Mouse (Mus musculus) ovary, adult 18-20 months (tissue): ENCODE data around the gene Gm48552.

ENCODE experiments used
- DNase-seq: peaks from one replicate; pipeline ENCODE4 v3.0.0; 2022; ENCODE audit warnings: low spot score, mixed read lengths

The Gm48552 gene

GRCm38 (mm10) chr10:81362336-81362949, 26.4 kb upstream of the Gm48552 start:
- DNase-seq: no peak

DNA sequence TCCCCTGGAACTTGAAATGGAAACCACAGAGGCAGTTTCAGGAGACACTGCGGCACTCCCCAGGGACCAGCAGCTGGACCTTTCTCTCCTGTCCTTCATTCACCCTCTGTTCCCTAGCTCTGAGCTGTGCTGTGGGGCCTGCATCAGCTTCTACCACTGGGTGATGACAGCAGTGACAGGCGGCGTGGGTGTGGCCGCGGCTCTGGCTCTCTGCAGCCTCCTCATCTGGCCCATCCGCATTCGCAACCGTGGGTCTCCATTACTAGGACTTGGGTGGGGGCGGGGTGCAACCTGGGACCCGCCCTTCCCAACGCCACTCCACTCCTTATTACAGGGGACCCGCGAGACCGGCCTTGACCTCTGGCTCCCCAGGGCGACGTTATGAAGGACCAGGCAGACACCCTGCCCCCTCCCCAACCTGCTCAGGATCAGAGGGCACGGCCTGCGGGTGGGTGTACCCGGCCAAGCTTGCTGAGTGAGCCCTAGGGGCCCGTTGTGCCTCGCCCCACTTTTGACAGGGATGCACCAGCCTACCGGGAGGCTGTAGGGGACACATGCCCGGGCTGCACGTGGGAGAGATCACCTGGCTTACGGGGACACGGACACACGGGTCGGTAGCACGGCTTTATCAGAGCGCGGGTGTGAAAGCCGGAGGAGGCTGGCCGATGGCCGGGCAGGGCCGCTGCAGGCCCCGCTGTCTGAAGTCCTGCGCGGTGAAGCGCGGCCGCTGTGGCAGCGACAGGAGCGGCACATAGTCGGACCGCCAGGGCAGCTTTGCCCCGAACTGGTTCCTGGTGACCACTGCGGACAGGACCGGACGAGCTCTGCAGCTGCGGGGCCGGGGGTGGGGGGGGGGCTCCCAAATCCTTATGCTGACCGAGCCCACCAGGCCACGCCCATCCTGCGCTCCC, 25.1 kb upstream of the Gm48552 start:
- DNase-seq: no peak

DNA sequence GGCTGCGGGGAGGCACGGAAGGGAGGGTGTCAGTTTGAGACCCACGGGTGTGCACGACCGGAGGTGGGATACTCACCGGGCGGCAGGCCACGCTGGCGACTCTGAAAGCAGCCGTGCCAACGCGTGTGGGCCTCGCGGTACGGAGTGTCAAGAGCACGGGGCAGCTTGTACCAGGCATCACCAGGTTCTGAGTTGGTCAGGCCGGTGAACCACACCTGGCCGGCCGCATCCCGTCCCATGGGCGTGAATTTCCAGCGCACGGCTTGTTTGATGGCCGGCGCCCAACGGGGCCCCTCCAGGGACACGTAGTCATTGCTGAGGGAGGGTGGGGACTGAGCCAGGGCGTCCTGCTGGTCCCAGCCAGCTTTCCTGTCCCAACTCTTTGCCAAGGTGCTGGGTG, 24.1 kb upstream of the Gm48552 start:
- DNase-seq: no peak

GRCm38 (mm10) chr10:81365073-81365472, 23.7 kb upstream of the Gm48552 start:
- DNase-seq: no peak

DNA sequence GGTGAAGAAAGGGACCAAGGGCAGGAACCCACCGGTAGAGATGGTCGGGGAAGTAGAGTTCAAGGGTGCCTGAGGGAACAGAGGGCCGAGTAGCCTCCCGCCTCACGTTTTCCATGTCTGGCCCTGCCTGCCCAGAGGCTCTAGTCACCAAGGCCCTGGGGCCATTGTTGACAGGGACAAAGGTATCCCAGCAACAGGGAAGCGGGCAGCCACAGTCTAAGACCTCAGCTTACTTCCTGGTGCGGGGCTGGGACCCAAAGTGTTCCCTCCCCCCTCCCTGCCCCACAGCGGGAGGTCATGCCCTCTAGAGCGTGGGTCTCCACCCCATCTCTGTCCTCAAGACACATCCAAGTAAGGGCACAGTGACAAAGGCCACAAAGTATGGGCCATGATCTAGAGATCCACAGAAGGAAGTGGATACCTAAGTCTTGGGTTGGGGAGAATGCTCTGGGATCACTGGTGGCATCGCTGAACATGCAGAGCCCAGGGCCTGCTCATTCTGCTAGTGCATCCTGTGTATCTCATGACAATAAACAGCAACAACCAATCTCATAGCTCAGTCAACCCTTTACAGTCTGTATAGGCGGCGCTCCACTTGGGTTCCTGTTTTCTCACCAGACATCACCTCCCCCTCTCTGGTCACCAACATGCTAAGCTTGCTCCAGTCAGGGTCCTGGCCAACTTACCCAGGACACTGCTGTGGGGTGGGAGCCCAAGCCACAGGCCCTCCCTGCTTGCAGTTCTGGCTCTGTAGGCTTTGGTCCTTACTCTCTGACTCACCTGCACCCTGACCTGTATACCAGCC, 22.9 kb upstream of the Gm48552 start, which contains the start of gene 4930404N11Rik:
TSS of gene 4930404N11Rik (minus strand) at position 145 of the 805 bp plus-strand sequence.
- no peak for DNase-seq

DNA sequence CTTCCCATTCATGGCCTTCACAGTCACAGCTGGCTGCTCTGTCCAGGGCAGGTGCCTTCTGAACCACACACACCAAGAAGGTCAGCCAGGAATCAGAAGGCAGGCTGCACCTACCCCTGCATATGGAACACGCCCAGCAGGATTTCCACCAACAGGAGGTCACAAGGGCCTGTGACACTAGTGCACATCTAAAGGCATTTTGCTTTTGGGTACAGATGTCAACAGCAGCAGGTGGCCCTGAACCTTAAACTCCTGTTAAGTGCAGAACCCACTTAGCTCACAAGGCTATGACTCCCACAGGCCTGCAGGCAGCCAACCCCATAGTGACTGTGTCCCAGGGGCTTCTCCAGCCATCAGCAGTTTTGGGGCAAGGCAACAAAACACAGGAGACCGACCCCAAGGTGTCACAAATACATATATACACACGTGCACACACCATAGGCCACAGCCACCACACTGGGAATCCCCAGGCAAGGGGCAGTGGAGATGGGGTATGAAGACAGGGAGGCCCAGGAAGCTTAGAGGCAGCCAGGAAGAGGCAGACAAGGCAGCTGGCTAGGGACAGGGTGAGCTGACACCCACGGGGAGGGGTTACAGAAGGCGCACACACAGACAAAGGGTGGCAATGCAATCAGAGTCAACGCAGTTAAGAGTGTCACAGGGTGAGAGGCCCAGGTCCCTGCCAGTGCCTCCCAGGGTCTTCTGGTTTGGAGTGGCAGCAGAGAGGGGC, 22.2 kb upstream of the Gm48552 start:
- DNase-seq: no peak

DNA sequence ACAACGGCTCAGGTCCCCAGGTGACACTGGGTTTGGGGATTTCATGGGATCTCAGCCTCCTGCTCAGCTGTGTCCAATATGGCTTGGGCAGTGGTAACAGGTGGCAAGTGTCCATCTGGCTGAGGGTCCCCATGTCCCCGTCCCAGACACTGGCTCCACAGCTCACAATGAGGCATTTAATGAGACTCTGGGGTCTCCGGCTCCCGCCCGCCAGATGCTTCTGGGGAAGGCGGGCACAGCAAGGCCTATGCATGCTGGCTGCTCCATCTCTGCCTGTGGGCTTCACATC, 21.7 kb upstream of the Gm48552 start:
- no peak for DNase-seq

GRCm38 (mm10) chr10:81375322-81375721, 13.5 kb upstream of the Gm48552 start:
- no peak for DNase-seq

- DNase-seq: no peak
Observed at GRCm38 (mm10) chr10:81376561-81377361, 12.0 kb upstream of the Gm48552 start.

GRCm38 (mm10) chr10:81377362-81377664, 11.5 kb upstream of the Gm48552 start:
- no peak for DNase-seq

- DNase-seq: no peak
Observed at GRCm38 (mm10) chr10:81377793-81378552, 10.8 kb upstream of the Gm48552 start, which contains the start of gene Fzr1. Gene Fzr1 (minus strand): TSS chr10:81378516.

DNA sequence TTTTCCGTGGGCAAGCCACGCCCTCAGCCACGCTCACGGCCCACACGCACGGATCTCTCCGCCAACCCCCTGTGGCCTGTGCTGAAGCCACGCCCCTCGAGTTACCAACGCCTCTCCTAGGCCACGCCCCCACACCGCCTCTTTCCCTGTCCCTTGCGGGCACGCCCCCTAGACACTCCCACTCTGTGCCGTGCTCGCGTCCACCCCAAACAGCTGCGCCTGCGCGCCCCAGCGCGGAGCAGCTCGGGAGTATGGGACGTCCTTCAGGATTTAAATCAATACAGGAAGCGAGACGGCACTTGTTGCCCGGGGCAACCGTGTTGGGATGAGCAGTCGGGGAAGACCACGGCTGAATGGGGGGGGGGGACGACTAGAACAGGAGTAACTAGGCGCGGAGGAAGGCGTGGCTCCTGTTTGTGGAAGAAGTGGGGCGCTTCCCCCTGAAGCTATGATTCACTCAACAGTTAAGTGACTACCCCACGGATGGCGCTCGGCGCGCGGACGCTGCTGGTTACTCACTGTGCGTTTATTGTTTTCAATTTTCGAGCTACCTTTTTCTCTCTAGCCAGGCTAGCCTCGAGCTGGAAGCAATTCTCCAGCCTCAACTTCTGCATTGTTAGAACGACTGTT, 10.1 kb upstream of the Gm48552 start:
- peak; percentile 100 for DNase-seq

DNA sequence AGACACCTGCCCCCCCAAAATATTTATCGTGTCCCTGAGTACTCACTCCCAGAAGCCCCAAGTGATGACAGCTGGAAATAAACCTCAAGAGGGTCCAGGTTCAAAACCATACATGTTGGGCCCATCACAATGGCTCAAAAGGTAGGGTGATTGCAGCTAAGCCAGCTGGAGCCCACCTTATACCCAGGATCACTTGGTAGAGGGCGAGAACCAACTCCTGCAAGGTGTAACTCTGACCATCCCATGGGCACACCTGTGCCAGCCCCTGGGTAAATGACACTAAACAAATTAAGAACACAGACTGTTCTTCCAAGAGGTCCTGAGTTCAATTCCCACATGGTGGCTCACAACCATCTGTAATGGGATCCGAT, 9.6 kb upstream of the Gm48552 start:
- no peak for DNase-seq

GRCm38 (mm10) chr10:81379809-81380378, 8.9 kb upstream of the Gm48552 start:
- no peak for DNase-seq

DNA sequence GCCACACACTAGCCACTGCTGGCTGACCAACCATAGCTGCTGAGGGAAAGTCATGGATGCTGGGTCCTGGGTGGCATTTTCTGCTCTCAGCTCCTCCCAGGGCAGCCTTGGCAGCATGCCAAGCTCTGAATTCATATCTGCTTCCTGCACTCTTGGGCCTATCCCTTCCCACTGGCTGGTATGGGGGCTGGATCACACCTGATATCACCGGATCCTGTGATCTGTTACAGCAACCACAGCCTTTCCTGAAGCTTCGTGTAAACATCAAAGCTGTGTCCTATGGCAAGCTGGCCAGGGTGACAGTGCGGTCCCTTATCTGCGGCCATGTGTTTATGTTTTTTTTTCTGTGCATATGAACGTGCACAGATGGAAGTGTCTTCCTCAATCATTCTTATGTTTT, 6.8 kb upstream of the Gm48552 start:
- DNase-seq: no peak

DNA sequence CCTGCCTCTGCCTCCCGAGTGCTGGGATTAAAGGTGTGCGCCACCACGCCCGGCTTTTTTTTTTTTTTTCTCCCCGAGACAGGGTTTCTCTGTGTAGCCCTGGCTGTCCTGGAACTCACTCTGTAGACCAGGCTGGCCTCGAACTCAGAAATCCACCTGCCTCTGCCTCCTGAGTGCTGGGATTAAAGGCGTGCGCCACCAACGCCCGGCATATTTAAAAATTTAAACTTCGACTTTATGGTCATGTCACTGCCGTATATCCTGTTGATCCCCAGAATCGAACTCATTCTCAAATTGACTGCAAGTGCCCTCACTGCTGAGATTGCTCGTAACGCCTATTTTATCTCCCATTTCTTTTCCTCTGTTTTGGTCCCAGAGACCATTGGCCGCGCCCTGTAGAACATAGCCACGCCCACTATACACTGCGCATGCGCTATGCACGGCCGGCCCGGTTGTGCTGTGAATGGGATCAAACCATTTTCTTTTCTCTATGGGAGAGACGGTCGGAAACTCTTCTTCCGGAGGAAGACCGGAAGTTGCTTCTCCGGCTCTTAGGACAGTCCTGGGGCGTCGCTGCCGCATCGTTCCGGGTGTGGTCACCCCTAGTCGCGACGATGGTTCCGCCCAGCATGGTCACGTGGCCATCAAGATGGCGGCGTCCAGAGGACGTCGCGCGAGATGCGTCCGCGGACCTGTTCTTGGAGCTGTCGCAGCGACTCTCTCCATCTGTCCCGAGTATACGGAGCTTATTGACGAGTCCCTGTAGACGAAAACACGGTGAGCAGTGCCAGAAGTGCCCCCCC, 4.8 kb upstream of the Gm48552 start, which contains the start of the genes Dohh and Gm48551:
TSS of gene Dohh (plus strand) at position 627 of the 803 bp plus-strand sequence.
TSS of gene Gm48551 (plus strand) at position 665 of the 803 bp plus-strand sequence.
- DNase-seq: peak; percentile 97

DNA sequence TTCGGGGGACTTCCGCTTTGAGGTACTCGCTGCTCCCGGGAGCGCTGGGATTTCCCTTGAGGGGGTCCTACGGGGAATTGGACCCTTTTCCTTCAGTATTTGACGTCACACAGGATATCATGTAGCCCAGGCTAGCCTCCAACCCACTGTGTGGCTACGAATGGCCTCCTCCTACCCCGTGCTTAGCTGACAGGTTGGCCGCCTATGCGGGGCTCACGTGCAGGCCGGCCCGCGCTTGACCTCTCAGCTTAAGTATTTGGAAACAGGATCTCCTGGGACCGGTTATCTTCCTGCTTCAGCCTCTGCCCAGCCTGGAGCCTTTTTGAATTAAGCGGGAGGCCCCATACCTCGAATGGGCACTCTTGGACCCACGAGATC, 4.2 kb upstream of the Gm48552 start:
- DNase-seq: no peak

- DNase-seq: peak; percentile 78
Observed at GRCm38 (mm10) chr10:81385603-81386306, 3.0 kb upstream of the Gm48552 start.
